Mouse (Mus musculus): ENCODE results near the gene Zfp729b.

DNA sequence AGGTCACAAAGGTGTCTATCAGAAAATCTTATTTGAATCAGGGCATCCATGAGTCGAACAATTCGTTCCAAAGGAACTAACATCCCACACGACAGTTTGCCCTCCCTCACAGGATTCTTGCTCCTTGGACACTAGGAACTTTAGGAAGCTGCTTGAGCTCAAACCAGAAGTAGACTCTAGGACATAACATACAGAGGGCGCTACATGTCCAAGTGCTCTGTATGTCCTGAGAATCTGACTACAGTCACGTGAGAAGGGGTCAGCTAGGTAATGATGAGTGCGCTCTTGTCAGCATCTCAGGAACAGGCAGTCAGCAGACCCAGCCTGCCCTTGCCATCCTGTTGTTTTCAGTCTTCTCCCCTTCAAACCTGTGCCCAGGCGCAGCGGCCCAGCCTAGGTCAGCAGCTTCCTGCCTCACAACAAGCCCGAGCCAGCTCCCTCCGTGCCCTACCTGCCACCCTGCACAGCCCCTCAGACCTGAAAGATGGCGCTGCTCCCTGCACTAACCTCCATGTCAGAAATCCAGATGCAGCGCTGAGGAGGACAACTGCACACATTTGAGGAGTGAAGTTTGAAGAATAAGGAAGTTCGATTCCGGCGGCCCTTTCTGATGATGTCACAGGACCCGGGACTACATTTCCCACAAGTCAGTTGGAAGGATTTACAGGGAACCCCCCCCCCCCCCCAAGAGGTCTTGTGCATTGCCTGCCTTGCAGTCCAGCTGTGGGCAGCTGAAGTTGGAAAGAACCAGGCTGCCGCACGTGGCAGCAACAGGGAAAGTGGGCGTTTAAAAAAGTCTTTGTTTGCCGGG, at the start of gene Zfp729b:
- TF ChIP-seq CTCF (IDR thresholded peaks at IDR 0.05; ENCODE audit: insufficient read depth, low read length) (no peak), POLR2A (IDR thresholded peaks at IDR 0.05; ENCODE audit: borderline replicate concordance, extremely low read depth, low read depth, low read length) (peak; percentile 20; the same call in 1 of the 2 replicates)
